Mouse (Mus musculus) kidney, postnatal 36 days (tissue): ENCODE data around the gene Insl3.
"Not testable (repeated sequence)": the region's sequence is repeated elsewhere in the genome, so short reads cannot be mapped to it uniquely, and the experiment has no call there.

ENCODE experiments used
- DNase-seq, 2 experiments: peaks; one replicate each; pipeline ENCODE4 v3.0.0; 2021 to 2022; ENCODE audit warnings: mixed read lengths in 2 of 2

Gene Insl3

DNA sequence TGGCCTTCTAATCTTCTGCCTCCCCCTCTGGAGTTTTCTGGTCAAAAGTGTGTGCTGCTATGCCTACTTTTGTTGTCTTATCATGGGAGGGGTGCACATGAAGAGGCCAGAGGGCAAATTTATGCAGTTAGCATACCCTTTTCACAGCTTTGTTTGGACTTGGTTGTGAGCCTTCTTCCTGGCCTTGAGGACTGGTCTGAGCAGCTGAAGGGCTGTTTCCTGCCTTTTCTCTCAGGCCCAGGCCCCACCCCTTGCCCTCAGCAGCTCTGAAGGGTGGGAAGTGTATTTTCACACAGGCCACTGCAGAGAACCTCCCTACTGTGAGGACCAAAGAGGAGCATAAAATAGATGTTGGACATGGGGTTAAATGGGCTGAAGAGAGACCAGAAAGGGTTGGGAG is 11.5 kb upstream of the Insl3 start:
- peak; percentile 50 to 70 for DNase-seq

DNA sequence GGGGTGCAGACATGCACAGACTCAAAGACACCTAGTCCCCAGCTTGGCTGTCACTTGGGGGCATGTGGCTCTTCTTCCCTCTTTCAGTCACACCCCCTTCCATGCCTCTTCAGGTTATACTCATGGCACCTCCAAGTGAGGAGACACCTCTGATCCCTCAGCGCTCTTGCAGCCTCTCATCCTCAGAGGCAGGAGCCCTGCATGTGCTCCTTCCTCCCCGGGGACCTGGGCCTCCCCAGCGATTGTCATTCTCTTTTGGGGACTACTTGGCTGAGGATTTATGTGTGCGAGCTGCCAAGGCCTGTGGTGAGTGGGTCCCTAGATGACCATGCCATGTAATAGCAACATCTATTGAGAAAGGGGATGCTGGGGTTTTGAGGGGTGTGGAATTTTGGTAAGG is 10.8 kb upstream of the Insl3 start:
- no peak for DNase-seq

DNA sequence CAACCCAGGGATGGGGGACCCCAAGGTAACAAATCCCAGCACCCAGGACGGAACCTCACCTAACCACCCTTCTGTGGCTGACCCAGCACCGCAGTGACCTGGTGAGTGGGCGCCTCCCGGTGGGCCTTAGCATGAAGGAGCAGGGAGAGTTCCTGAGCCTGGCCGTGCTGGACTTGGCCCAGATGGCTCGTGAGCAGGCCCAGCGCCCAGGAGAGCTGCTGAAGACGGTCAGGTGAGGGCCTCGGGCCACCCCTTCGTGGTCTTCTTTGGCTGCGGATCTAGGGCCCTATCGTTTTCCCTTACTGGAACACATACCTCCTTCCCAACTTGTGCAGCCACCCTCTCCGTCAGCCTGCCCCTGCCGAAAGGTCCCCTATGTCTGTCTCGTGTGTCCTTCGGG is 9.9 kb upstream of the Insl3 start:
- DNase-seq, result no peak

DNA sequence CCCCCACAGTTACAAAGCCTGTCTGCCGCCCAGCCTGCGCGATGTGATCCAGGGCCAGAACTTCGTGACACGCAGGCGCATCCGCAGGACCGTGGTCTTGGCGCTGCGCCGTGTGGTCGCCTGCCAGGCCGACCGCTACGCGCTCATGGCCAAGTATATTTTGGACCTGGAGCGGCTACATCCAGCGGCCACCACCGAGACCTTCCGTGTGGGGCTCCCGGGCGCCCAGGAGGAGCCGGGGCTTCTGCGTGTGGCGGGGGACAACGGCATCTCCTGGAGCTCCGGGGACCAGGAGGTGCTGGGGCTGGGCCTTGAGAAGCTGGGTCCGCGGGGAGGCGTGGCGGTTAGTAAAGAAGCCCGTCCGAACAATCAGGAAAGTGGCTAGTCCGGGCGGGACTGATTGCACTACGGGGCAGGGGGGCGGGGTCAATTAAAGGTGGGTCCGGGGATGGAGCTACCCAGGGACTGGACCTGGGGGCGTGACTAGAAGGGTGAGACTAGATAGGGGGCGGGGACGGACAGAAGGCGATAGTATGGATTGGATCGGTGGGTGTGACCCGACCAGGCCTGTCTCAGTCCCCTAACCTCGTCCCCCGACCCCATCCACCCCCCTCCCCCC is 9.4 kb upstream of the Insl3 start:
- DNase-seq, result peak in 1 of 2 experiments; percentile 45

DNA sequence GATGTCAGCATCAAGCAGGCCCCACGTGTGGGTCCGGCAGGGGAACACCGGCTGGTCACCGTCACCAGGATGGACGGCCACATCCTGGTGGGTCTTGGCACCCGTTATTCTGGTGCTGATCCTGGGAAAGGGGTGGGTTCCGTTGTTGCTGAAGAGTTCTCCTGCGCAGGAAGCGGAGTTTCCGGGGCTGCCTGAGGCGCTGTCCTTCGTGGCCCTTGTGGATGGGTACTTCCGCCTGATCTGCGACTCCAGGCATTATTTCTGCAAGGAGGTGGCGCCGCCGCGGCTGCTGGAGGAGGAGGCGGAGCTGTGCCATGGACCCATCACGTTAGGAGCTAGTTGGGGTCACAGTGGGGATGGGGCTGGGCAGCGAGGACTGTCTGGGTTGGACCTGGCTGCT is 8.5 kb upstream of the Insl3 start:
- DNase-seq, result peak; percentile 60 to 68

DNA sequence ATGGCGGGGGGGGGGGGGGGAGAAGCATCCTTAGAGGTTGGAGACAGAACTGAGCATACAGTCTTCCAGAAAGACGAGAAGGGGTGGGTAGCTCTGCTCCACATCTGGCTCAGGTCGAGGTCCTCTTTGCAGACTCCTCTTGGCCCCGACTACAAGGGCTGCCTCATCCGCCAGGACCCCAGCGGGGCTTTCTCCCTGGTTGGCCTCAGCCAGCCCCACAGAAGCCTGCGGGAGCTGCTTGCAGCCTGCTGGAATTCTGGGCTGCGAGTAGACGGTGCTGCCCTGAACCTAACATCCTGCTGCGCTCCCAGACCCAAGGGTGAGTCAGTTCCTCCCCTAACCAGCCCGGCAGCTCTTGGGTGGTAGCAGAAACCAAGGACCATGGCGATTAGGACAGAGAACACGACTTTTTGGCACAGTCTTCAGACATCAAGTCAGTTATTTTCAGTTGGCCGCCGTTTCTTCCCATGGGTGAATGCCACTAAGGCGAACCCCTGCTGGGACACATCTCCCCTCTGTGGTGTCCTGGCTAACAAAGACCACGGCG is 7.6 kb upstream of the Insl3 start:
- no peak for DNase-seq

DNA sequence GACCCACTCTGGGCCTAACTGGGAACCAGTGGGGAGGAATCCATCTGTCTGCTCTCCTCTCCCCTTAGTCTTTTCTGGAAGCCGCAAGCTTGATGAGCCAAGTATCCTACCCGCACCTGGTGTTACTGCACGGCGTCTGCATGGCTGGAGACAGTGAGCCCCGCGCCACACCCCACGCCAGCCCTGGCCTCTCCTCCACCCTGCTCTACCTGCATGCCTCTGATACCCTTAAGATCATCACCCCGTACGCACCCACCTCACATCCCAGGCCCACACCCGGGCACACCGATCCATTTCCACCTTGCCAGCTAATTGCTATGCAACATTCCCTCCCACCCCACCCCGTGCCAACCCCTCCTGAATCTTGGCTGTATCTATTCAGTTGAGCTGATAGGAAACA is 6.2 kb upstream of the Insl3 start:
- DNase-seq, result no peak

DNA sequence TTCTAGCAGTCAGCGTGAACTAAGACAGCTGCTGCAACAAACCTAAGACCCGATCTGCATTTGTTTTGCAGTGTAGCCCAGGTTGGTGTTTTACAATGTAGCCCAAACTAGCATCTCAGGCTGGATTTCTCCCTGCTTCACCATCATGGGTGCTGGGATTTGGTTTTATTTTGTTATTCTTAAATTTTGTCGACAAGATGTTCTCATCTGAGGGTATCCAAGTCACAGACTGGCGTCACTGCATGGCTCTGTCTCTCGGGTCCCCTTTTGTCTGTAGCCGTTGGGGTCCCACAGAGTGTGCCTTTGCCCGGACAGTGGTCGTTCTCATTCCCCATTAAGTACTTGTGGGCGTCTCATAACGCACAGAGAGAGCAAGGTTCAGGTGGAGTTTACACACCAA is 4.3 kb upstream of the Insl3 start:
- no peak for DNase-seq

DNA sequence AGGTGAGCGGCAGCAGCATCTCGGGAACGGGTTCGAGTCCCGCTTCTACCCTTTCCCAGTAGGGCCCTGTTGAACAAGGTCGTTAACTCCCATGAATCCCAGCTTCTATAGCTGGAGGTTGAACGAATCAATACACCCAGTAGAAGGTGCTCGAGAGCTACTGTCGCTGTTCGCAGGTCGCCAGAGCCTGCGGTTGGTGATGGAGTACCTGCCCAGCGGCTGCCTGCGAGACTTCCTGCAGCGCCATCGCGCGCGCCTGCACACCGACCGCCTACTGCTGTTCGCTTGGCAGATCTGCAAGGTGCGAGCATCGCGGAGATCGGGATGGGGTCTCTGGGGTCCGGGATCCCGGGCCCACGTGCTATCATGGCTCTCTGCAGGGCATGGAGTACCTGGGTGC is 3.4 kb upstream of the Insl3 start:
- no peak for DNase-seq

DNA sequence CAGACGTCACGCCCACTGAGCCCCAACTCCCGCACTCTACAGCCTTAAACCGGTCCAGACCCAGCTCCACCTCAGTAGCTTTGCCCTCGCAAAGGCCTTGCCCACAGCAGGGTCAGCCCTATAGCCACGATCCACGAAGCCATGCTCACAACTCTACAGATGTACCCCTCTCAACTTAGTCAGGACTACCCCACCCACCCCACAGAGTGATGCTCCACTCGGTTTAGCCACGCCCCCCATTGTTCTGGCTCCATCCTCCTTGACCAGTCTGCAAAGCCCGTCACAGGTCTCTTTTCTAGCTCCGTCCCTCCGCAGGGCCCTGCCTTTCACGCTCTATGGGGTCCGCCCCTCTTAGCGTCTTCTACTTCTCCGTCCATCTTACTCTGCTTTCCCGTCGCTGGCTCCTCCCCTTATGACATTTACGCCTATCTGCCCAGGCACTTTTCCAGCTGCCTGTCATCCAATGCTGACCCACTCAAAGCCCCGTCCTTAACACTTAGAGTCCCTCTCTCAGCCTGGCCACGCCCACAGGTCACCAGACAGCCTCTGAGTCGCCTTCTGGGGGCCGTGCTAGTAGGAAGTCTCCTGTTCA is 2.8 kb upstream of the Insl3 start:
- no peak for DNase-seq

DNA sequence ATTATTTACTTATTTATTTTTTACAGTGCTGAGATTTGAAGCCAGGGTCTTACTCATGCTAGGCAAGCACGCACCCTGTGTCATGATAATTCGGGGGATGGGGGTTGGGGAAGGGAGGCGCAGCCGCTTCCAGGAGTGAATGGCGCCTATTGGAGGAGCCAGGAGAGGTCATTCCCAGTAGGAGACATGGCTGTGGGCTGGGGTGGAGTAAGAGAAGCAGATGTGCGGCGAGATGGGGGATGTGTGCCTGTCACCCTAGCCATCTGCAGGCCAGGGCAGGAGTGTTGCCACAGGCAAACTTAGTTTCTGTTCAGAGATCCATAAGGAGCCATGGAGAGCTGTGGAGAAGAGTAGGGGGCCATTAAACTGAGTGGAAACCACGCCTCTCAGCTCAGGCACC is 1.4 kb upstream of the Insl3 start:
- no peak for DNase-seq

DNA sequence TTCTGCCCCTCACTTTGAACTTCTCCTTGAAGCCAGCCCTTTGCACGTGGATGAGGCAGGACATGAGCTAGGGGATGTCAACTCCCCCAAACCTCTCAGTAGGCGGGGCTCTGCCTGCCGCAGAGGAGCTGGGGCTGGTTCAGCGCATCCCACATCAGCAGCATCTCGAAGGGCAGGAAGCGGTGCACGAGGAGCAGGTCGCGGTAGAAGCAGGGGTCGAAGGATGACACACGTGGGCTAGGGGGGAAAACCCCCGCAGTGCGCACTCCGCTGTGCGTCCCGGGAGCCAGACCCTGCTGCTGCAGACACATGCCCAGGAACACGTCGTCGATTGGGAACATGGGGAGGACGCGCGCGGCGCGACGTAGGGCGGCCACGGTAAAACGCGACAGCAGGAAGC is 3.5 kb downstream of the Insl3 start:
- no peak for DNase-seq

DNA sequence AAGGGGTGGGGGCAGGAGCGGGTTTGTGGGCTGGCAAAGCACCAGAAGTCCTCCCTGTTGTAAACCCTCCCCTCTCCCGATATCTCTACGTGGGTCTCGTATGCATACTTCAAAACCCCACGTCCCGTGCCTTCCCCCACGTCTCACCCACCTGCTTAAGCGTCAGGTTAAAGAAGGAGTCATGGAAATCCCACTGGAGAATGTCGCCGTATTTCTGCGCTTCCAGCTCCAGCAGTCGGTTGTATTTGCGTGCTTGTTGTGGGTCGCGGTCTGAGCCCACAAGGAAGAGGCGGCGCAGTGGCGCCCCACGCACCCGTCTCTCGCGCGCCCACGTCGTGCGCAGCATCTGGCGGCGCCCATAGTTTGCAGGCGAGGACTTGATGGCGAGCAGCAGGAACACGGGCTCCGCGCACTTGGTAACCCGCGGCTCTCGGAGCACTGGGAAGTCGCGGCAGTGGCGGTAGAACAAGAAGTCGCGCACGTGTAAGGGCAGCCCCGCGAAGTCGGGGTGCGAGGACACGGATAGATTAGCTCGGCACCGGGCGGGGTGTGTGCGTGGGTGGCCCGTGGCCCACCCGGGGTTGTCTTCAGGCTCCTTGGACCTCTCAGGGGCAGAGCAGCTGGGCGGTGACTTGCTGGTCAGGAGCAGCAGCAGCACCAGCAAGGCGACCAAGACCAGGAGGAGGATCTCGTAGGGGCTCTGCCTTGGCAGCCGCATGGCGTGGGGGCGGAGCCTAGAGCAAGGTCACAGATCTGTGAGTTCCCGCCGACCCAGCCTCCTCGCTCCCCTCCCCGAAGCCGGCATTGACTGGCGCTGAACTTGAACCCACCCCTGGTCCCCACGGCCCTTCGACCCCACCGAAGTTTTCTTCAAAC is 4.4 kb downstream of the Insl3 start:
- no peak for DNase-seq

DNA sequence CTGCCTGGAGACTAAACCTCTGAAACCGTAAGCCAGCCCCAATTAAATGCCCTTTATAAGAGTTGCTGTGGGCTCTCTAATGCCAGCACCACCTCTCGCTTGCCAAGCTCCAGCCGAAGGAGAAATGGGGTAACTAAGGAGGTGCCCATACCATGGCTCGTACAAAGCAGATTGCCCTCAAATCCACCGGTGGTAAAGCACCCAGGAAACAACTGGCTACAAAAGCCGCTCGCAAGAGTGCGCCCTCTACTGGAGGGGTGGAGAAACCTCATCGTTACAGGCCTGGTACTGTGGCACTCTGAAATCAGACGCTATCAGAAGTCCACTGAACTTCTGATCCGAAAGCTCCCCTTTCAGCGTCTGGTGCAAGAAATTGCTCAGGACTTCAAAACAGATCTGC is 6.4 kb downstream of the Insl3 start:
- DNase-seq, result not testable (repeated sequence)

DNA sequence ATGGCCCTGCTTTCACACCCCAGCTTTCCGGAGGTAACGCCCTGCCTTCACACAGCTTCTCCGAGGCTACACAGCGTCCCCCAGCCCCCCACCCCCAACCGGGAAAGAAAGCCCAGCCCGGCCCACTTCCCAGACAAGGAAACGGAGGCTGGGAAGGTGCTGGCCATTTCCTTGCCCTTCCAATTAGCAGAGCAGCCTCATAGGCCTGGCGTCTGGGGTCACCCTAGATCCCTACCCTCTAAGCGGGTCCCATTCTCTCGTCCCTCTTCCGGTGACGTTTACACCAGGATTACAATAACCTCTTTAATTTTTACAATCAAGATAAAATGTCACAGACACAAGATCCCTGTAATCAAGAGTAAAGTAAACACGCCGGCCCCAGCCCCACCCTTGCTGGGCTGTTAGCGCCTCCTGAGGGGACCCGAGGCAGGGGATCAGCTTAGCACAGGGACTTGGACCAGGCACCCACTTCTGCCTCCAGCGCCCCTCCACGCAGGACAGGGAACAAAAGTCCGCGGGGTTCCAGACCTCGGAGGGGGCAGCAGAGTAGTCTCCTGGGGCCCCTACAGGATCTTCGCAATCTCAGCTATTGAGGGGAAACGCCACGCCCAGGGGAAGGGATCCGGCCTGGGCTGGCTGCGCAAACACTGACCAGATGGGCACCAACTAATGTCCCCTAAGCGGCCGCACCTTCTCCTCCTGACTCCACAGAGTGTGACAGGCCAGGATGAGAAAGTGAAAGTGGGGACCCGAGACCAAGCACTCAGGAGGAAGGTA is 11.7 kb downstream of the Insl3 start:
- peak; percentile 58 to 66 for DNase-seq

DNA sequence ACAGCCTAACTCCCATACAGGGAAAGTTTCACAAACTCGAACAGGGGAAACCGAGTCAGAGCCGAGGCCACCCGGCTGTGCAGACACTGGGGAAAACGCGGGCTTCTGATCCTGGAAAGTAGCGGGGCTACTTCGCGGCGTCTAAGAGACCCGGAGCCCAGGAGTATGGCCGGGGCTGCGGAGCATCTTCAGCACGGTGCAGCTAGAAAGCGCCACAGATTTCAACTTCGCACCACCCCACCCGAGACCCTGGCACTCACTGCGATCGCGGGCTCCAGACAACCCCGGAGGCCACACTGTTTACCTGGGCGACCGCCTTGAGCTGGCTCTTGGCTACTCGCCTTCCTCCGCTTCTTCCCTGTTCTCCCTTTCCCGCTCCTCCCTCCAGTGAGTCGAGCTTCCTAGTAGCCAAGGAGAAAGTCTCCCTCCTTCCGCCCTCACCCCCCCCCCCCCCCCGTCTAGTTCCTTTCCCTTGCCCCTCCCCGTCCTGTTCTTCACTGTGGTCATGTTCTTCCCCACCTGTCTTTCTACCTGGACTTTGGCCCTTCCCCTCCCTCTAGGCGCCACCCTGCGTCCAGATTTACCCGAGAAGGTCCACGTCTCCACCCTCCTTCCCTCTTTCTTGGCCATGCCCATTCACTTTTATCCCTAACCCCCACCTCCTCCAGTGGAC is 12.5 kb downstream of the Insl3 start, which contains the start of gene B3gnt3:
Gene B3gnt3, minus strand, starts transcription at position 376 of the 673 bp plus-strand sequence.
- no peak for DNase-seq

DNA sequence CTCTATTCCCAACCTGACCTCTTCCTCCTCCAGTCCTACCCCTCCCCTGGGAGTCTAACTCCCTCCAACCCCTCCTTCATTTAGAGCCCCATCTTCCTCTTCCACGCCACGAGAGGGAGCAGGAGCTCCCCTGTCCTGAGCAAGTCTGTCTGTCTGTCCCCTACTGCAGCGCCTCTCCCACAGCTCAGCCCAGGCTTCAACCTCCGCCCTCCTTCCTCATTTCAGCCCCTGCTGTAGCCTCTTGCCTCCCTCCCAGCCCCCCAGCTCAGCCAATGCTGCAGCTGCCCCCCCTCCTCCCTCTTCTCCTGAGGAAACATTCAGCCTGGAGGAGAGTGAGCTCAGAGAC is 13.0 kb downstream of the Insl3 start:
- DNase-seq, result no peak

DNA sequence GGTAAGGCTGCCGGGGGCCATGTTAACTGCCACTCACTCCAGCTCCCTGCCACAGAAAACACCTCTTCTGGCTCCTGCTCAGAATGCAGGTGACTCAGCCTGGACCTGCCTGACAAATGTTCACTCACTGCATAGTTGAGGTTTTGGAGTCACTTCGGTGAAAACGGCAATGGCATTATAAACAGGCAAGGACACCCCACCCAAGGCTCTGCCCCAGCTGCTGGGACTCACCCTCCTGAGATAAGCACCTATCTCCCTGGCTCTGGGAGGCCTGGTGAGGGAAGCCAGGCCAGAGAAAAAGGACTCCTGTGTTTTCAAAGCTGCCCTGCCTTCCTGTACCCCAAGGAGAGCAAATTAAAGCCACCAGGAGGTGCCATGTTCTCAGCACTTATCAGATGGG is 13.9 kb downstream of the Insl3 start:
- no peak for DNase-seq

DNA sequence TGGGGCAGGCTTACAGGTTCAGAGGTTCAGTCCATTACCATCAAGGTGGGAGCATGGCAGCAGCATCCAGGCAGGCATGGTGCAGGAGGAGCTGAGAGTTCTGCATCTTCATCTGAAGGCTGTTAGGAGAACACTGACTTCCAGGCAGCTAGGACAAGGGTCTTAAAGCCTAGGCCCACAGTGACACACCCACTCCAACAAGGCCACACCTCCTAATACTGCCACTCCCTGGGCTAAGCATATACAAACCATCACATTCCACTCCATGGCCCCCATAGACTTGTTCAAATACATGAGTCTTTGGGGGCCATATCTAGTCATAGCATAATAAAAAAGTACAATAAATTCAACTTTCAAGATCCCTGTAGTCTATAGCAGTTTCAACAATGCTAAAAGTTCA is 14.4 kb downstream of the Insl3 start:
- not testable (repeated sequence) for DNase-seq

DNA sequence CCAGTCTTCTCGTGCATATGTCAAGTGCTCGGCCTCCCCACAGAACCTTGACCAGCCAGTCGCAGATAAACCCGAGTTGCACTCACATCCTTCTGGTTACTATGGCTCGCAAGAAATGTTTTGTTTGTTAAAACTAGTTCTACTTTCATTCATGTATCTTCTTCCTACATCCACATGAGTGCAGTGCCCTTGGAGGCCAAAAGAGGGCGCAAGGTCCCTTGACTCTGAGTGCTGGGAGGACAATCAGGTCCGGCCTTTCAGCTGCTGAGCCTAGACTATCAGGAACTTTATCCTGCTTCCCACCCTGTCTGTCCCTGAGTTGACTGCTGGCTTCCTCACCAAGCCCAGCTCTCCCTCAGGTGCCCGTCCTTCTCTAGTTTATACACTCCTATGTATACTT is 18.9 kb downstream of the Insl3 start:
- peak in 1 of 2 experiments; percentile 71 for DNase-seq

DNA sequence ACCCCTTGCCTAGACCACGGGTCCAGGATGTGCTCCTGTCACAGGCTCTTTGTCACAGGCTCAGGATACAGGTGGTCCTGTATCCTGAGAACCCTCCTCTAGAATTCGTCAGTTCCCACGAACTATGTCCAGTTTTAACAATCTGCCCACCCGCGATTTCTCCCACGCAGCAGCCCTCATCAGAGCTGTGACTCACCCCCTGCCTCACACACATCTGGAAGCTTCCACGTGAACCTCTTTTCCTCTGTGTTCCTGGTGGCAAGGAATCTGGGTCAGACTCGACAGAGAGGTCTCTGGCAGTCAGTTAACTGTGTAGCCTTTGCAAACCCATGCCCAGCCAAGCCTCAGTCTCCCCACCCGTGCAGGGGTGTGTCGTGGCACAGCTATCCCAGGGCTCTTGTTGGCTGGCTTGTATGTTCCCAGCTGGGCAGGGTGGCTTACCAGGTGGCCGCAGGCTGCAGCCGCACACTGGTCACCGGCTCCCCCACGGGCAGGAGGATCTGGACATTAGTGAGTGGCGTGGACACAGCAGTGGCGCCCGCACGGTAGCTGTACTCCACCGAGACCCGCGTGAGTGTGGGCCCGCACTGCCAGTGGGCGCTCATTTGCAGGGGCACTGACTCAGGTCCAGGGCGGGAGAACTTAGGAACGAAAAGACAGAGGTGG is 20.3 kb downstream of the Insl3 start:
- no peak for DNase-seq
